Mouse (Mus musculus) layer of hippocampus, adult 9-11 months (tissue): ENCODE results near the gene Ugt3a2.

ENCODE experiments used
- DNase-seq: peaks from one replicate; pipeline ENCODE4 v3.0.0; 2022

Gene Ugt3a2

DNA sequence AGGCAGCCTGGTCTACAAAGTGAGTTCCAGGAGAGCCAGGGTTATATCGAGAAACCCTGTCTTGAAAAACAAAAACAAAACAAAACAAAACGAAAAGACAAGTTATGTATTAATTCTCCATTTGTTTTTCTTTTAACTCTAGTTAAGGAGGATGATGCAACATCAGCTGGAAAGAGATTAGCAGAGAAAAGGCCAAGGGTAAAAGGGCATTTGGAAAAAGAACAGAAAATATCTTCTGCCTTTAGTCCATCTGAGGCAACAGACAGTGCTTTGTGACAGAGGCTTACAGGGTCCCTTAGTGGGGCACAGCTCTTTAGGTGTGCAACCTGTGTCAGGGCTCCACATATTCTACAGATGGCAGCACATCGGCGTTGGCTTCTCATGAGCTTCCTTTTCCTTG is at the start of gene Ugt3a2:
Gene Ugt3a2, plus strand, starts transcription at position 210 of the 400 bp plus-strand sequence.
- DNase-seq: no peak

DNA sequence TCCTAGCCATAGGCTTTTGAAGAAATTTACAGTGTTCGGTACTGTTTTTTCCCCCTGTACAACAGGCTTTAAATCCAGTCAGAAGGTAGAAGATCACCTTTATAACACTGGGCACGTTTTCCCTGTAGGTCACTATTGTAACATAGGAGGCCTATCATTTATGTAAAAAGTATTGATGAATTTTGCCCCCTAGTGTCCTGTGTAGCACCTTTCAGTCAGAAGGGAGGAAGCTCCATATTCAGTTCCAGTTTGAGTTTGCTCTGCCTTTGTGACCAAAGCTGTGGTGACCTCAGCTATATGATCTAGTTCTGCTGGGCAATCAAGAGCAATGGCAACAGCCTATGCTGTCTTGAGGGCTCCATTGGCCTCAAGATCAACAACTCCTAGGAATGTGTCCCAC is 45.7 kb upstream of the Ugt3a2 start:
- no peak for DNase-seq

DNA sequence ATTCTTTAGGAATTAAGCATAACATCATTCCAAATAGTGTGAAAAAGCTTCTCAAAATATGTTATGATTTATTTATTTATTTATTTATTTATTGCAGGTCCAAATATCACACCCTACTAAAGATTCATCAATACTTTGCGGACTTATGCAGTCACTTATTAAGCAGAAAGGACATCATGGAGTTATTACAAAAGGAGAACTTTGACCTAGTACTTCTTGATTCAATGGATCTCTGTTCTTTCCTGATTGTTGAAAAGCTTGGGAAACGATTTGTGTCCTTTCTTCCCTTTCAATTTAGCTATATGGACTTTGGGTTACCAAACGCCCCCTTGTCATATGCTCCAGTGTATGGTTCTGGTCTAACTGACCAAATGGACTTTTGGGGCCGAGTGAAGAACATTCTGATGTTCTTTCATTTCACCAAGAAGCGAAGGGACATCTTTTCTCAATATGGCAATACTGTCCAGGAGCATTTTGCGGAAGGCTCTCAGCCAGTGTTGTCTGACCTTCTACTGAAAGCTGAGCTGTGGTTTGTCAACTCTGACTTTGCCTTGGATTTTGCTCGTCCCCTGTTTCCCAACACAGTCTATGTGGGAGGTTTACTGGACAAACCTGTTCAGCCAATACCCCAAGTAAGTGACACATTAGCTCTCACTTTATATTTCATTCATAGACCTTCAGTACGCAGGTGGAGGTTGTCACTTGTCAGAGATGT is 29.2 kb upstream of the Ugt3a2 start:
- no peak for DNase-seq

DNA sequence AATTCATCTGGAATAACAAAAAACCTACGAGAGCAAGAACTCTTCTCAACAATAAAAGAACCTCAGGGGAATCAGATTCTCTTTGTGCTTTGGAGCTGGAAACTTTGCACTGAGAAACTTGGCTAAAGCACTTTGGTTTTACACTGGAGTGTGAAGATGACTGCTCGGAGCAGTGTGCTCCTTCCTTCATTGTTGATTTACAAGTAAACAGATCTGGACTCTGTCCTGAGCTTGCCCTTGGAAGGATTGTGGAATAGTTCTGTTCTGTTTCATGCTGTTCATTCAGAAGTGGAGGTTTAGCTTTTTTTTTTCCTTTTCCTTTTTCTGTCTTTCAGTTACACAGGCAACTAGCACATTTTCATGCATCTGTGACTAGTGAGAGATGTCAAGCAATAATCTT is 754 bp upstream of the Ugt3a2 start:
- DNase-seq: no peak

DNA sequence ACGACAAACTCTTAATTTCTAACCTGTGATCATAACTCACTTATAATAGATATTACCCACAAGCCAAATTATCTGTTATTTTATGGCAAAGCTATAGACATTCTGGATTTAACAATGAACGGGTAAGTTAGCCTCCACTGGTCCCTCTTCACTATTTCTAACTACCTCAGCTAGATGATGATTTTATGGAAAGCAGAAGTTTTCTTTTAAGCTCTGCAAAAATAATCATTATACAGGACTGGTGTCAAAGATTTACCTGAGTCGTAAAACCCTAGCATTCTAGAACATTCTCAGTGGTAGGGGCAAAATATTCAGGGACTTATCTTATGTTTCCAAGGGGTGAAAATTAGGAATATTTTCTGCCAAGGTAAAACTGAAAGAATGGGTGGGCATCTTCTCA is 1.3 kb downstream of the Ugt3a2 start:
- DNase-seq: no peak

DNA sequence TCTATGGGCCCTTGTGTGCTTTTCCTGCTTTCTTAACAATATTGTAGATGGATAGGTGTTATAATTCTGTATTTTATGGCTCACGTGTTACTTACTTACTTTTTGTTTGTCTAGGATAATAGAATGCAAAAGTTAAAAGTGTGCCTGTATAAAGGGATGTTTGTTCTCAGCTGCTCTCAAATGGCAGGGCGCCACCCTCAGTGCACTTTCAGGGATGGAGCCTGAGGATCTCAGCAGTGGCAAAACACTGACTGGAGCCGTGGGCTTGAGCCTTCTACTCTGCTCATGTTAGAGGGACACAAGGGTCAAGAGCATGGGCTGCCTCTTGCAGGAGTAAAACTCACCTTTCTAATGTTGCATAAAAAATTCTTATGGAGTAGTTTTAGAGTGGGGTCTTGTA is 1.7 kb downstream of the Ugt3a2 start:
- no peak for DNase-seq

DNA sequence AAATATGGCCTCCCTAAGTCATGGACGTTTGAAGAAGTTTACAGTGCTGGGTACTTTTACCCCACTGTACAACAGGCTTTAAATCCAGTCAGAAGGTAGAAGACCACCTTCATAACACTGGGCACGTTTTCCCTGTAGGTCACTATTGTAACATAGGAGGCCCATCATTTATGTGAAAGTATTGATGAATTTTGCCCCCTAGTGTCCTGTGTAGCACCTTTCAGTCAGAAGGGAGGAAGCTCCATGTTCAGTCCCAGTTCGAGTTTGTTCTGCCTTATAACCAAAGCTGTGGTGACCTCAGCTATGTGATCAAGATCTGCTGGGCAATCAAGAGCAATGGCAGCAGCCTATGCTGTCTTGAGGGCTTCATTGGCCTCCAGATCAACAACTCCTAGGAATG is 13.4 kb downstream of the Ugt3a2 start:
- DNase-seq: no peak

DNA sequence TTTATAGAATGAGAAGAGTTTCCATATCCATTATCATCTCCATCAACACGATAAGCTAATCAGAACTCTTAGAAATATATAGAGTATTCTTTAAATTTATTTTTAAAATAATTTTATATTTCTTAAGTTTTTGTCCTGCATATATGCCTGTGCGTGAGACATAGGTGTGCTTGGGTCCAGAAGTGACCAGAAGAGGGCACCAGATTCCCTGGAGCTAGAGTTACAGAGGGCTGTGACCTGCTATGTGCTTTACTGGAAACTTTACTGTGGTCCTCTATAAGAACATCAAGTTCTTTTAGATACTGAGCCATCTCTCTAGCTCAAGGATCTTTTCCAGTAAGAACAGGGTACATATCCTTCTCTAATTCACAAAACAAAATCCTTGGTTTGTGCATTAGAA is 27.5 kb downstream of the Ugt3a2 start:
- DNase-seq: no peak

DNA sequence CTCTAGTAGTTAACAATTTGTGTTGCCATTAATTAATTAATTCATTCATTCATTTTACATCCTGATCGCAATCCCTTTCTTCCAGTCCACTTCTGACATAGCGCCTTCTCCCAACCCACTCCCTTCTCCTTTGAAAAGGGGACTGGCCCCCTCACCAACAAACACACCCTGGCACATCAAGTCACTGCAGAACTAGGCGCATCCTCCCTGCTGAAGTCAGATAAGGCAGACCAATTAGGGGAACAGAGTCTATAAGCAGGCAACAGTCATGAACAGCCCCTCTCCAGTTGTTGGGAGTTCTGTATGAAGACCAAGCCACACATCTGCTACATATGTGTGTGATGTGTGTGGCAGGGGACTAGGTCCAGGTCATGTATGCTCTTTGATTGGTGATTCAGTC is 33.4 kb downstream of the Ugt3a2 start:
- no peak for DNase-seq

DNA sequence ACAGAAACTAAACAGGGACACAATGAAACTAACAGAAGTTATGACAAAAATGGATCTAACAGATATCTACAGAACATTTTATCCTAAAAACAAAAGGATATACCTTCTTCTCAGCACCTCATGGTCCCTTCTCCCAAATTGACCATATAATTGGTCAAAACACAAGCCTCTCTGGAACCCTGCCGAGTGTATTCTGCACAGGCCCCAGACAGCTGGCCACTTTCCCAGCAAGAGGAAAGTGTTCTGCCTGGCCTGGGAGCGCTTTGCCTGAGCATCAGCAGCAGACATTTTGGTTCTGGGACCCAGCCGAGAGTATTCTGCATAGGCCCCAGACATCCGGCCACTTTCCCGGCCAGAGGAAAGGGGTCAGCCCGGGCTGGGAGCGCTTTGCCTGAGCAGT is 40.9 kb downstream of the Ugt3a2 start:
- no peak for DNase-seq

DNA sequence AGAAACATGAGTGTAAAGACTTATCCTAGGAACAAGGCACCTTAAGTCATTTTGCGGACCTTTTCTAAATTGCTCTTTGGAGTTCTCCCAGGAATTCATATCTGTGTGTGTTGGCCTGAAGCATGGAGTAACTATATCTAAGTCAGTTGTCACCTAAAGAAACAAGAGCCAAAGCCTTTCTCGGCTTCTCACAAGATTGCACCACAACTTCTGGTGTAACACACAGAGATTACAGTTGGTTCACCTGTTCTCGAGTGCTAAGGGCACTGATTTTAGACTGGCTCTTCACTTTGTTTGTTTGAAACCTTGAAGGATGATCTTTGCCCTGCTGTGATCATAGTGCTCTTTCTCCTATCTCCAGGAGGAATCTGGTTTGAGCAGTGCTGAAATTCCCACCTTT is 74.1 kb downstream of the Ugt3a2 start:
- DNase-seq: no peak
